Mouse (Mus musculus): ENCODE measurements at regions not wholly inside any gene's neighbourhood (a gene's known extent, or its start where the extent isn't known, plus 50 kb on each side); places are given as distances from the start of the nearest gene placed in this dataset.

- TF ChIP-seq CTCF (IDR thresholded peaks at IDR 0.05; ENCODE audit: low read depth) (no peak), EP300 (IDR thresholded peaks at IDR 0.05; ENCODE audit: low read depth) (no peak)
These were observed 102.7 kb upstream of the Map3k7 start for GRCm38 (mm10) chr4:31861172-31861571.

All from liver, postnatal 0 days (tissue).